Mouse (Mus musculus) MEL (cell line): ENCODE measurements around the gene Clint1. TPM values are rescaled to one million over a fixed set of nuclear protein-coding genes. Genes with fewer than 3 reads are reported as not detected.

Experiments
- DNase-seq: peaks from one replicate; pipeline ENCODE4 v3.0.0; 2011; ENCODE audit warnings: low read depth, low spot score
- H3K27ac ChIP-seq: 2 replicates; pipeline ENCODE4 v1.5.1; 2012; ENCODE audit warnings: low read depth, mild to moderate bottlenecking, control low read depth, low read length, moderate library complexity; ENCODE audit not compliant: control insufficient read depth
- H3K27me3 ChIP-seq, 2 experiments: fragments of 150-350 bp in 1 of 2; sonication (generic) in 1 of 2; 2 replicates each; pipeline ENCODE4 v1.6.1; 2012; ENCODE audit warnings: low read length in 2 of 2, mild to moderate bottlenecking in 2 of 2, improper control_type of control experiment in 1 of 2, moderate library complexity in 1 of 2; ENCODE audit not compliant: insufficient read depth in 2 of 2, control insufficient read depth in 1 of 2
- H3K36me3 ChIP-seq, 2 experiments: 2 replicates each; pipeline ENCODE4 v1.6.1; 2012 to 2014; ENCODE audit warnings: low read length in 2 of 2, improper control_type of control experiment in 1 of 2, inconsistent platforms in 1 of 2, mild to moderate bottlenecking in 1 of 2; ENCODE audit not compliant: insufficient read depth in 2 of 2, control insufficient read depth in 1 of 2
- H3K4me1 ChIP-seq, 2 experiments: fragments of 150-350 bp in 1 of 2; sonication (generic) in 1 of 2; 2 replicates each; pipeline ENCODE4 v1.6.1; 2012; ENCODE audit warnings: low read length in 2 of 2, improper control_type of control experiment in 1 of 2, mild to moderate bottlenecking in 1 of 2; ENCODE audit not compliant: insufficient read depth in 2 of 2, control insufficient read depth in 1 of 2
- H3K4me3 ChIP-seq, 2 experiments: fragments of 150-350 bp in 1 of 2; sonication (generic) in 1 of 2; 2 replicates each; pipeline ENCODE4 v1.5.1; 2012; ENCODE audit warnings: low read depth in 2 of 2, low read length in 2 of 2, mild to moderate bottlenecking in 2 of 2, moderate library complexity in 2 of 2, control low read depth in 1 of 2, improper control_type of control experiment in 1 of 2; ENCODE audit not compliant: control insufficient read depth in 1 of 2, insufficient read depth in 1 of 2
- H3K79me2 ChIP-seq: 2 replicates; pipeline ENCODE4 v1.6.1; 2012; ENCODE audit warnings: mild to moderate bottlenecking, low read length, moderate library complexity; ENCODE audit not compliant: control insufficient read depth, poor library complexity, insufficient read depth
- H3K9ac ChIP-seq: 2 replicates; pipeline ENCODE4 v1.6.1; 2012; ENCODE audit warnings: low read depth, mild to moderate bottlenecking, control low read depth, low read length, moderate library complexity; ENCODE audit not compliant: control insufficient read depth, poor library complexity, severe bottlenecking
- H3K9me3 ChIP-seq: fragments of 150-350 bp; sonication (generic); replicated peaks from 2 replicates; pipeline ENCODE4 v1.6.1; 2012; ENCODE audit warnings: mild to moderate bottlenecking, low read length, improper control_type of control experiment, moderate library complexity; ENCODE audit not compliant: insufficient read depth
- CHD2 ChIP-seq: IDR thresholded peaks from 2 replicates; pipeline ENCODE4 v1.6.1; 2011; ENCODE audit warnings: low read length, improper control_type of control experiment
- CTCF ChIP-seq, 3 experiments: IDR thresholded peaks in 2 of 3; conservative IDR thresholded peaks in 1 of 3; 2 replicates each; pipeline ENCODE4 v1.5.1; 2011 to 2012; ENCODE audit warnings: low read length in 3 of 3, low read depth in 2 of 3, mild to moderate bottlenecking in 2 of 3, improper control_type of control experiment in 1 of 3, inconsistent platforms in 1 of 3, mixed read lengths in 1 of 3, moderate library complexity in 1 of 3; ENCODE audit not compliant: control insufficient read depth in 1 of 3, insufficient read depth in 1 of 3, poor library complexity in 1 of 3, severe bottlenecking in 1 of 3
- E2F4 ChIP-seq: IDR thresholded peaks from 2 replicates; pipeline ENCODE4 v1.6.1; 2011; ENCODE audit warnings: low read depth, low read length, improper control_type of control experiment, borderline replicate concordance
- EP300 ChIP-seq, 2 experiments: IDR thresholded peaks; 2 replicates each; pipeline ENCODE4 v1.6.1; 2011; ENCODE audit warnings: improper control_type of control experiment in 2 of 2, low read length in 2 of 2, low read depth in 1 of 2, mild to moderate bottlenecking in 1 of 2
- ETS1 ChIP-seq: IDR thresholded peaks from 2 replicates; pipeline ENCODE4 v1.6.1; 2012; ENCODE audit warnings: low read depth, mild to moderate bottlenecking, inconsistent platforms, low read length, improper control_type of control experiment, moderate library complexity
- GABPA ChIP-seq: IDR thresholded peaks from 2 replicates; pipeline ENCODE4 v1.6.1; 2012; ENCODE audit warnings: low read depth, mild to moderate bottlenecking, inconsistent platforms, low read length, improper control_type of control experiment, moderate library complexity
- GATA1 ChIP-seq: IDR thresholded peaks from 2 replicates; pipeline ENCODE4 v1.6.1; 2011; ENCODE audit warnings: low read depth, low read length, improper control_type of control experiment
- JUND ChIP-seq: IDR thresholded peaks from 2 replicates; pipeline ENCODE4 v1.6.1; 2011; ENCODE audit warnings: low read depth, mild to moderate bottlenecking, improper control_type of control experiment, low read length
- KAT2A ChIP-seq: conservative IDR thresholded peaks from 2 replicates; pipeline ENCODE4 v1.6.1; 2012; ENCODE audit warnings: low read depth, low read length, improper control_type of control experiment, inconsistent platforms
- MAFK ChIP-seq: IDR thresholded peaks from 2 replicates; pipeline ENCODE4 v1.6.1; 2011; ENCODE audit warnings: low read depth, mild to moderate bottlenecking, low read length, improper control_type of control experiment, borderline replicate concordance
- MAX ChIP-seq: IDR thresholded peaks from 2 replicates; pipeline ENCODE4 v1.6.1; 2011; ENCODE audit warnings: low read length, improper control_type of control experiment
- MAZ ChIP-seq: IDR thresholded peaks from 2 replicates; pipeline ENCODE4 v1.6.1; 2012; ENCODE audit warnings: low read depth, mild to moderate bottlenecking, inconsistent platforms, low read length, improper control_type of control experiment
- MEF2A ChIP-seq: IDR thresholded peaks from 2 replicates; pipeline ENCODE4 v1.6.1; 2014; ENCODE audit warnings: low read depth, mild to moderate bottlenecking, inconsistent platforms, low read length, improper control_type of control experiment; ENCODE audit not compliant: poor library complexity, insufficient replicate concordance, severe bottlenecking; ENCODE audit errors: extremely low read depth
- MXI1 ChIP-seq: IDR thresholded peaks from 2 replicates; pipeline ENCODE4 v1.6.1; 2011; ENCODE audit warnings: mild to moderate bottlenecking, low read depth, low read length, improper control_type of control experiment
- MYC ChIP-seq: IDR thresholded peaks from 2 replicates; pipeline ENCODE4 v1.6.1; 2011; ENCODE audit warnings: low read depth, mild to moderate bottlenecking, low read length, improper control_type of control experiment, moderate library complexity
- NRF1 ChIP-seq: IDR thresholded peaks from 2 replicates; pipeline ENCODE4 v1.6.1; 2014; ENCODE audit warnings: low read depth, mild to moderate bottlenecking, inconsistent platforms, low read length, improper control_type of control experiment, moderate library complexity; ENCODE audit not compliant: poor library complexity, insufficient read depth, severe bottlenecking
- POLR2A ChIP-seq, 2 experiments: IDR thresholded peaks; 2 replicates each; pipeline ENCODE4 v1.6.1; 2011 to 2012; ENCODE audit warnings: low read length in 2 of 2, mild to moderate bottlenecking in 2 of 2, control low read depth in 1 of 2, improper control_type of control experiment in 1 of 2, low read depth in 1 of 2, moderate library complexity in 1 of 2; ENCODE audit not compliant: control insufficient read depth in 1 of 2, insufficient read depth in 1 of 2, poor library complexity in 1 of 2
- POLR2AphosphoS2 ChIP-seq: IDR thresholded peaks from 2 replicates; pipeline ENCODE4 v1.6.1; 2011; ENCODE audit warnings: low read length, improper control_type of control experiment
- POLR2AphosphoS5 ChIP-seq: IDR thresholded peaks from 2 replicates; pipeline ENCODE4 v1.6.1; 2012; ENCODE audit warnings: low read depth, borderline replicate concordance, mild to moderate bottlenecking, inconsistent platforms, low read length, moderate library complexity, mixed read lengths
- RAD21 ChIP-seq: IDR thresholded peaks from 2 replicates; pipeline ENCODE4 v1.6.1; 2011; ENCODE audit warnings: mild to moderate bottlenecking, low read depth, low read length, improper control_type of control experiment
- SIN3A ChIP-seq: IDR thresholded peaks from 2 replicates; pipeline ENCODE4 v1.6.1; 2012; ENCODE audit warnings: low read length, improper control_type of control experiment, inconsistent platforms
- SMC3 ChIP-seq: IDR thresholded peaks from 2 replicates; pipeline ENCODE4 v1.6.1; 2011; ENCODE audit warnings: low read depth, low read length, improper control_type of control experiment
- TAL1 ChIP-seq: IDR thresholded peaks from 2 replicates; pipeline ENCODE4 v1.6.1; 2012; ENCODE audit warnings: mild to moderate bottlenecking, inconsistent platforms, low read length, moderate library complexity, mixed read lengths
- TBP ChIP-seq: IDR thresholded peaks from 2 replicates; pipeline ENCODE4 v1.8.0; 2011; ENCODE audit warnings: low read depth, low read length, improper control_type of control experiment
- TCF12 ChIP-seq: IDR thresholded peaks from 2 replicates; pipeline ENCODE4 v1.6.1; 2014; ENCODE audit warnings: low read depth, mild to moderate bottlenecking, inconsistent platforms, low read length, improper control_type of control experiment, moderate library complexity
- UBTF ChIP-seq: IDR thresholded peaks from 2 replicates; pipeline ENCODE4 v1.6.1; 2012; ENCODE audit warnings: low read depth, mild to moderate bottlenecking, inconsistent platforms, low read length, improper control_type of control experiment, moderate library complexity, borderline replicate concordance; ENCODE audit not compliant: insufficient read depth
- ZC3H11A ChIP-seq: IDR thresholded peaks from 2 replicates; pipeline ENCODE4 v1.6.1; 2012; ENCODE audit warnings: low read depth, mild to moderate bottlenecking, inconsistent platforms, low read length, improper control_type of control experiment
- ZKSCAN1 ChIP-seq: IDR thresholded peaks from 2 replicates; pipeline ENCODE4 v1.6.1; 2012; ENCODE audit warnings: low read depth, mild to moderate bottlenecking, inconsistent platforms, low read length, improper control_type of control experiment, moderate library complexity
- ZNF384 ChIP-seq: IDR thresholded peaks from 2 replicates; pipeline ENCODE4 v1.6.1; 2012; ENCODE audit warnings: low read depth, mild to moderate bottlenecking, inconsistent platforms, low read length, improper control_type of control experiment
- polyA plus RNA-seq, 2 experiments: library from polyadenylated mRNA; stranded (reverse) in 1 of 2; unstranded in 1 of 2; fragments of >175 nt in 1 of 2; fragments of >200 nt in 1 of 2; gene quantifications; 2 replicates each; pipeline versions ENCODE4 v1.2.1 to v1.2.4; 2012; ENCODE audit warnings: low replicate concordance in 2 of 2, low read depth in 1 of 2; ENCODE audit not compliant: insufficient read length in 2 of 2, insufficient read depth in 1 of 2, missing spikeins in 1 of 2
- total RNA-seq: library from RNA; depleted of rRNA; stranded (reverse); fragments of 300-350 nt; gene quantifications from 2 replicates; pipeline ENCODE4 v1.2.3, GENCODE M21; 2012

The Clint1 gene
- total and polyA plus RNA-seq, 3 experiments, result 58.5 to 184 (median 102) TPM

GRCm38 (mm10) chr11:45925436-45925835 lies 73.6 kb downstream of the Clint1 start:
- Histone ChIP-seq H3K9me3 (no peaks in the 10 kb centered on the region), H3K79me2 (no peaks in the 10 kb centered on the region), H3K9ac (no peak overlapping the region), H3K36me3 (no peaks in the 10 kb centered on the region; a peak in 1 of 4 replicates), H3K27ac (no peak overlapping the region), H3K4me3 (no peak overlapping the region), H3K4me1 (no peaks in the 10 kb centered on the region), H3K27me3 (peaks cover 0 to 3% of the 10 kb centered on the region in 2 experiments; a peak in 1 of 4 replicates)
- no peak for DNase-seq
- TF ChIP-seq POLR2AphosphoS5 (no peak), MEF2A (no peak), TAL1 (no peak), POLR2A (IDR thresholded peaks at IDR 0.05; ENCODE audit: control insufficient read depth in 1 of 2, insufficient read depth in 1 of 2, low read depth in 1 of 2, low read length in 2 of 2, poor library complexity in 1 of 2) (no peak), GABPA (no peak), RAD21 (no peak), TCF12 (no peak), ETS1 (no peak), E2F4 (no peak), JUND (no peak), ZNF384 (no peak), MAFK (no peak), MXI1 (no peak)

- peak; percentile 94 for DNase-seq
- Histone ChIP-seq H3K9ac (peak overlapping the region; percentile 80), H3K4me3 (peak overlapping the region; percentile 73 to 74), H3K9me3 (no peaks in the 10 kb centered on the region), H3K36me3 (no peaks in the 10 kb centered on the region; a peak in 1 of 4 replicates), H3K27ac (peak overlapping the region; percentile 65; the same call in 1 of the 2 replicates), H3K79me2 (no peaks in the 10 kb centered on the region), H3K27me3 (peaks cover 0 to 3% of the 10 kb centered on the region in 2 experiments; a peak in 1 of 4 replicates), H3K4me1 (no peaks in the 10 kb centered on the region)
- TF ChIP-seq POLR2AphosphoS5 (no peak), JUND (0 out of 2 replicates have a peak, but pooled peaks have one; percentile 51), POLR2AphosphoS2 (no peak), MEF2A (no peak), POLR2A (IDR thresholded peaks at IDR 0.05; ENCODE audit: control insufficient read depth in 1 of 2, insufficient read depth in 1 of 2, low read depth in 1 of 2, low read length in 2 of 2, poor library complexity in 1 of 2) (no peak), ZKSCAN1 (no peak), SIN3A (no peak; the same call in 1 of the 2 replicates), CTCF (IDR thresholded peaks at IDR 0.05 in 2 of 3, conservative IDR thresholded peaks at IDR 0.05 in 1 of 3; ENCODE audit: control insufficient read depth in 1 of 3, insufficient read depth in 1 of 3, low read depth in 2 of 3, low read length in 3 of 3, poor library complexity in 1 of 3, severe bottlenecking in 1 of 3) (peak; percentile 66 to 93 (median 89)), NRF1 (no peak), MAX (no peak), ZC3H11A (peak; percentile 69), EP300 (IDR thresholded peaks at IDR 0.05; ENCODE audit: low read depth in 1 of 2, low read length in 2 of 2) (no peak), SMC3 (peak; percentile 64), TCF12 (peak; percentile 7; the same call in 1 of the 2 replicates), MXI1 (0 out of 2 replicates have a peak, but pooled peaks have one; percentile 47), UBTF (no peak), MAZ (0 out of 2 replicates have a peak, but pooled peaks have one; percentile 66), RAD21 (peak; percentile 78), ETS1 (peak; percentile 17; the same call in 1 of the 2 replicates), GATA1 (no peak), E2F4 (no peak), KAT2A (0 out of 2 replicates have a peak, but pooled peaks have one; percentile 23), TBP (0 out of 2 replicates have a peak, but pooled peaks have one; percentile 61), MYC (0 out of 2 replicates have a peak, but pooled peaks have one; percentile 36), CHD2 (no peak)
Observed at GRCm38 (mm10) chr11:45926640-45927082, 74.8 kb downstream of the Clint1 start.
